Mouse (Mus musculus) CD4-positive, CD25-positive, alpha-beta regulatory T cell, adult 4 months (primary cell): Measurements from ENCODE around the gene Il1b. TPM values are rescaled to one million over a fixed set of nuclear protein-coding genes. Genes with fewer than 3 reads are reported as not detected.

Experiments
- ATAC-seq: one replicate; pipeline ENCODE4 v1.8.0; 2017
- polyA plus RNA-seq, 2 experiments: library from polyadenylated mRNA; unstranded; fragments of 100-300 nt; shearing (Covaris generic); gene quantifications; one replicate each; pipeline ENCODE4 v1.2.1; 2017

Gene Il1b
- polyA plus RNA-seq, 2 experiments from 2014 or later, result 0.31 TPM; not detected in 1

GRCm38 (mm10) chr2:129368106-129368505, 2.8 kb downstream of the Il1b start:
- ATAC-seq, result no peak

GRCm38 (mm10) chr2:129367246-129367645, 3.7 kb downstream of the Il1b start:
- no peak for ATAC-seq

- no peak for ATAC-seq
Observed at GRCm38 (mm10) chr2:129360975-129361560, 9.9 kb downstream of the Il1b start.

GRCm38 (mm10) chr2:129360197-129360596, 10.7 kb downstream of the Il1b start:
- ATAC-seq, result no peak

GRCm38 (mm10) chr2:129338138-129338621, 32.8 kb downstream of the Il1b start:
- ATAC-seq, result no peak

GRCm38 (mm10) chr2:129333471-129333870, 37.5 kb downstream of the Il1b start:
- no peak for ATAC-seq

- no peak for ATAC-seq
Observed at GRCm38 (mm10) chr2:129330540-129330939, 40.4 kb downstream of the Il1b start.

GRCm38 (mm10) chr2:129330024-129330423, 40.9 kb downstream of the Il1b start:
- ATAC-seq, result no peak

- no peak for ATAC-seq
Observed at GRCm38 (mm10) chr2:129328238-129328637, 42.7 kb downstream of the Il1b start.

- no peak for ATAC-seq
Observed at GRCm38 (mm10) chr2:129324216-129324615, 46.7 kb downstream of the Il1b start.

GRCm38 (mm10) chr2:129322117-129322635, 48.8 kb downstream of the Il1b start:
- no peak for ATAC-seq

GRCm38 (mm10) chr2:129320033-129320605, 50.8 kb downstream of the Il1b start:
- no peak for ATAC-seq

GRCm38 (mm10) chr2:129315831-129316230, 55.1 kb downstream of the Il1b start:
- peak; percentile 67 for ATAC-seq

- ATAC-seq, result no peak
Observed at GRCm38 (mm10) chr2:129314880-129315279, 56.1 kb downstream of the Il1b start.

Other genes with a start within 250 kb of the Il1b start
- gene Chchd5, start 241.4 kb downstream of the Il1b start, polyA plus RNA-seq, result 10 to 100 TPM; 31.0 to 40.3 TPM
- gene Slc20a1, start 172.4 kb downstream of the Il1b start, polyA plus RNA-seq, result 100 to 1,000 TPM in 1 of 2 experiments, 10 to 100 TPM in 1; 94.7 to 130 TPM
- gene Ckap2l, start 73.9 kb downstream of the Il1b start, polyA plus RNA-seq, result 1 to 10 TPM; 3.7 to 8.0 TPM
- not detected for gene Il1a, start 61.2 kb downstream of the Il1b start, polyA plus RNA-seq
- gene F830045P16Rik, start 165.5 kb upstream of the Il1b start, polyA plus RNA-seq, result not detected
- under 1 TPM; 0.22 to 0.86 TPM for gene Sirpa, start 221.7 kb upstream of the Il1b start, polyA plus RNA-seq